Mouse (Mus musculus): ENCODE results near the gene Cdyl2.

The Cdyl2 gene

DNA sequence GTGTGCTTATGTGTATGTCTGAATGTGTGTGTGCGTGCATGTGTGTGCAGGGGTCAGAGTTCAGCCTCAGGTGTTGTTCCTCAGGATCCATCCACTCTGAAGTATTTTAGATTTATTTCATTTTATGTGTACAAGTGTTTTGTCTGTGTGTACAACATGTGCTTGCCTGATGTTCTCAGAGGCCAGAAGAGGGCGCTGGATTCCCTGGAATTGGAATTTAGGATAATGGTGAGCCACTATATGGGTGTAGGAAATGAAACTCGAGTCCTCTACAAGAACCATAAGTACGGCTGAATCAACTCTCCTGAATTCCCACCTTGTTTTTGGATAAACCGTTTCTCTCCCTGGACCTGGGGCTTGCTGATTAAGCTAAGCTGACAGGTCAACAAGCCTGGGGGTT, 61.2 kb downstream of the Cdyl2 start:
- DNase-seq (ENCODE audit: low read depth), result peak; percentile 63

- DNase-seq (ENCODE audit: low read depth), result no peak
These were observed 62.2 kb downstream of the Cdyl2 start for GRCm38 (mm10) chr8:116670604-116671003.

- peak; percentile 25 for DNase-seq (ENCODE audit: low read depth)
These were observed 63.8 kb downstream of the Cdyl2 start for GRCm38 (mm10) chr8:116668977-116669376.

DNA sequence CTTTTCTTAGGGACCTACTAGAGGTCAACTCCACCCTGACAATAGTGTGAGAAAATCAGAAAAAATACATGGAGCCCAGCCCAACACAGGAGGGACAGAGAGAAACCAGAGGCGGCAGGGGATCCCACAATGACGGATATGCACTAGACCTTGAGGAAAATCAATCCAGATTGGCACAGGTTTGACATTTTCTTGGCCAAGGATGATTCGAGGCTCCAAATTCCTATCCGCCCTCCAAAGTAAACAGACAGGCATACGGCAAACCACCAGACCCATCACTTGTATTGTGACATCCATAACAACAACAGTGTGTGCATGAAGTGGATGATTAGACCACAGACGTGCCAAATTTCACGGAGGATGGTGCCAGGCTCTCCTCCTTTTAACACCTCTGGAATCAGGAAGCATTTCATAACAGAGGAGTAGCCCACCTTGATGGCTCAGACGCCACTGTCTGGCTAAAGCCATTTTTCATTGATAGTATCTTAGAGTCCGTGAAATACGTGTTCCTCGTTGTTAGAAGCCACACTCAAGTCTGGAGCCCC, 65.9 kb downstream of the Cdyl2 start:
- DNase-seq (ENCODE audit: low read depth), result no peak

- DNase-seq (ENCODE audit: low read depth), result no peak
These were observed 71.3 kb downstream of the Cdyl2 start for GRCm38 (mm10) chr8:116661521-116661920.

- DNase-seq (ENCODE audit: low read depth), result no peak
These were observed 76.0 kb downstream of the Cdyl2 start for GRCm38 (mm10) chr8:116656811-116657210.

- DNase-seq (ENCODE audit: low read depth), result no peak
These were observed 77.9 kb downstream of the Cdyl2 start for GRCm38 (mm10) chr8:116654881-116655280.

GRCm38 (mm10) chr8:116652949-116653348, 79.8 kb downstream of the Cdyl2 start:
- no peak for DNase-seq (ENCODE audit: low read depth)

- DNase-seq (ENCODE audit: low read depth), result no peak
These were observed 82.6 kb downstream of the Cdyl2 start for GRCm38 (mm10) chr8:116649975-116650725.

GRCm38 (mm10) chr8:116645376-116645775, 87.4 kb downstream of the Cdyl2 start:
- peak; percentile 22 for DNase-seq (ENCODE audit: low read depth)

- no peak for DNase-seq (ENCODE audit: low read depth)
These were observed 91.9 kb downstream of the Cdyl2 start for GRCm38 (mm10) chr8:116640925-116641324.

DNA sequence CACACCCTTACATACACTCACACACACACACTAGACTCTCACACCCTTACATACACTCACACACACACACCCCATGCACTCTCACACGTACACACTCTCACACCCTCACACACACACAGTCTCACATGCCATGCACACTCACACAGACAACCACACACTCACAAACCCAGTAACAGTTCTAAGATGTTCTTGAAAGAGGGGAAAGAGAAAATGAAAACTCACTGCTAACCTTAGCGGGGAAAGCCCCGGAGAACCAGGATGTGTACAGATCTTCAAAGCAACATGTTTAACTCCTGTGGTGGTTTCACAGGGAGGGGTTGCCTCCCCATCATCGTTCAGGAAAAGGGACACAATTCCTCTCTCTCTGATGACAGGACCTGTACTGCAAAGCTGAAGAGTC, 94.8 kb downstream of the Cdyl2 start:
- peak; percentile 91 for DNase-seq (ENCODE audit: low read depth)

- no peak for DNase-seq (ENCODE audit: low read depth)
These were observed 95.6 kb downstream of the Cdyl2 start for GRCm38 (mm10) chr8:116637193-116637592.

DNA sequence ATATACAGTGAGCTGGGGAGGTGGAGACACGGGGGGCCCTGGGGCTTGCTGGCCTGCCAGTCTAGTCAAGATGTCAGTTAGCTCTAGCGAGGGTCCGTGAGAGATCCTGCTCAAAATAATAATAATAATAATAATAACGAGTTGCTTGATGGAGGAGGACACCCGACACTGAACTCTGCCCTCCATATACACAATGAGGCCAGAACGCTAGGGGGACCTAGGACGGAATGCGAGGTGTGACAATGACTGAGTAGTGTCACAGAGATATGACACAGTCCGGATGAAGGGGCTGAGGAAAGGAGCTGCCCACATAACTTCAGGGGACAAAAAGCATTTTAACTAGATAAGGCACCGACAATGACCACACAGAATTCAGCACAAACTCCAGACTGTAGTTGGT, 96.4 kb downstream of the Cdyl2 start:
- no peak for DNase-seq (ENCODE audit: low read depth)

DNA sequence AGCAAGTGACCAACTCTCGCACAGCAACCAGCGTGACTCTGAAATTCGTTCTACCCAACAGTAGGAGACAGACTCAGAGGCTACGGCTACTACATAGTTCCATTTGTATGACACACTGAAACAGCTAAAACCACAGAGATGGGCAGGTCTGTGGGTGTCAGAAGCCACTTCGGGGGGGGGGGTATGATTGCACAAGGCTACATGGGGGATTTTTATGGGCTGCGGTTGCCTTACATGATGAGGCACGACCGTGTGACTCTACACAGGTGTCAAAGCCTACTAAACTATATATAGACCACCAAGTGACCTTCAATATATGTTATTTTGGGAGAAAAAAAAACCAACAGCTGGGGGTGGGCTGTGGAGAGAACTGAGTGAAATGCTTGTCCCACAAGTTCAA, 96.8 kb downstream of the Cdyl2 start:
- peak; percentile 88 for DNase-seq (ENCODE audit: low read depth)

- peak; percentile 85 for DNase-seq (ENCODE audit: low read depth)
These were observed 97.5 kb downstream of the Cdyl2 start for GRCm38 (mm10) chr8:116635261-116635660.

- no peak for DNase-seq (ENCODE audit: low read depth)
These were observed 98.4 kb downstream of the Cdyl2 start for GRCm38 (mm10) chr8:116634436-116634835.

DNA sequence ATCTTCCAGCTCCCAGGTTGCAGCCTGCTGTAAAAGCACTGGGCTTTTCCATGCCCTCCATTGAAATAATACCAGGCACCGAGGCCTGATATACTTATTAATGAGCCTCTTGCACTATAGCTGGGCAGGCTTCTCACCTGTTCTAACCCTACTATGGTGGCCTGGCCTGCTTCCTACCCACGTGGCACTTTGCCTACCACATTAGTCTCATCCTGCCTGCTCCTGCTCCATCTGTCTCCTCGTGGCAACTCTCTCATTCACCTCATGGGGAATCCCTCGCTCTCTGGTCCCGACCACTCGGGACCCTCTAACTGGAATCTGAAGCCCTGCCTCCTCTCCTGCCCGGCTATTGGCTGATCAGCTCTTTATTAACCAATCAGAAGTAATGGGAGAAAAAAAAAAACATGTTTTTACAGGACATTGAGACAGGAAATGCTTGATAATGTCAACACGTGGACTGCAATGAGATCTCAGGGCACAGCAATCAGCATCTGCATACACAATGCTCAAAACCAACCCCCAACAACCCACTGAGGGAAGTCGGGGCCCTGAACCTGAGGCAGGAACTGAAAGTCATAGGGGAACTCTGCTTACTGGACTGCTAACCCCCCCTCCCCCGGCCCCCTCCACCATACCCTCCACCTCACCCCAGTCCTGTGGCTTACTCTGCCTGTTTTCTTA, 99.2 kb downstream of the Cdyl2 start:
- peak; percentile 55 for DNase-seq (ENCODE audit: low read depth)

GRCm38 (mm10) chr8:116630066-116630465, 102.7 kb downstream of the Cdyl2 start:
- peak; percentile 56 for DNase-seq (ENCODE audit: low read depth)

GRCm38 (mm10) chr8:116628975-116629374, 103.8 kb downstream of the Cdyl2 start:
- DNase-seq (ENCODE audit: low read depth), result peak; percentile 19

GRCm38 (mm10) chr8:116627854-116628479, 104.8 kb downstream of the Cdyl2 start:
- peak; percentile 31 for DNase-seq (ENCODE audit: low read depth)

DNA sequence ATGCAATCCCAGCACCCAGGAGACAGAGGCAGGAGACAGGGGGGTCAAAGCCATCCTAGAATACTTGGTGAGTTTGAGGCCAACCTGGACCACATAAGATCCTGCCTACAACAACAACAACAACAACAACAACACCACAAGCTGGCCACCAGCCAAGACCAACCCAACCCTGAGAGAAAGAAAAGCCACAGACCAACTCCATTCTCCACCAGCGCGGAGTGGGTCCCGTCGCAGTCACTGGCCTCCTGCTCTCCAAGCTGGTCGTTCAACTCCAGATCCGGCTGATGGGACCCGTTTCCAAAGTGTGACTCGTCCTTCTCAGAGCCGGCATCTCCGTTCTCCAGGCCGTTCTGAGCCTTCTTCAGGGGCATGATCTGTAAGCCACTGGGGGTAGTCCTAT, 109.2 kb downstream of the Cdyl2 start:
- DNase-seq (ENCODE audit: low read depth), result no peak

DNA sequence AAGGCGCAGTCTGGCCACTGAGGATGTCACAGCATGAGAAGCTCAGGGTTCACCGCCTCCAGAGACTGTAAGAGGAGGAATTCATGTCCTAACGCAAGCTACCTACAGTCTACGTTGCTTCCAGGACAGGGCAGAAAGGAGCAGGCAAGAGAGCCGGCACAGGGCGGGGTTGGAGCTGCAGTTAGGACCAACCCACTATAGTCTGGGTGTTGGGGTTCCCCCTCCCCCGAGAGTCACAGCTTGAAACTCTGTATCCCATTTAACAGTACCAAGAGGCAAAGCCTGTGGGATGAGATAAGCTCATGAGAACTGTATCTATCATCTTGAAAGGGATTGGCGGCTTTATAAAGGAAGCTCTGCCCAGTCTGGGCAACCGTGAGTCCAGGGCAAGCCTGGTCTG, 110.5 kb downstream of the Cdyl2 start:
- DNase-seq (ENCODE audit: low read depth), result no peak

Measured in induced T-regulatory cell, adult 2 months (primary cell).